Mouse (Mus musculus): Measurements from ENCODE around the gene Rbfox1. TPM values are rescaled to one million over a fixed set of nuclear protein-coding genes. Genes with fewer than 3 reads are reported as not detected.

The Rbfox1 gene
- total RNA-seq, 2 experiments from 2014 or later, result 186 to 195 TPM

GRCm38 (mm10) chr16:6091326-6092123, 206.4 kb downstream of the Rbfox1 start:
- no peak for DNase-seq
- intact Hi-C loops (cut with DNase I), result no loop called here

- intact Hi-C loops (cut with DNase I), result no loop called here
- DNase-seq, result no peak
These were observed 210.6 kb downstream of the Rbfox1 start for GRCm38 (mm10) chr16:6095604-6096372.

- DNase-seq, result no peak
- intact Hi-C loops (cut with DNase I), result no loop called here
These were observed 212.3 kb downstream of the Rbfox1 start for GRCm38 (mm10) chr16:6097244-6098040.

DNA sequence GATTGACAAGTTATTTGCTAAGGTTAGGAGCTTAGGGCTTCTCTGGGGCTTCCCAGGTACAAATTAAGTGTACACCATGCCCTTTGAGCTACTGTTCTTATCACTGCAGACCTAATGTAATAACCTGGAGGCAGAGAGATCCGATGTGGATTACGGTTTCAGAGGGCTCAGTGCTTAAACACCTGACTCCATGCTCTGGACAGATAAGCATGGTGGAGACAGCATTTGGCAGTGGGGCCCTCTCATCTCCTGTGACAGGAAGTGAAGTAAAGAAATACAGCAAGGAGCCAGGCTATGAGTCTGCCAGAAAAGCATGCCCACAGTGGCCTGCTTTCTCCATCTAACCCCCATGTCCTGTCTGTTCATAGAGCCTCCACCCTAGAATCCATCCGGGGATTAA, 213.0 kb downstream of the Rbfox1 start:
- intact Hi-C loops (cut with DNase I), result no loop called here
- DNase-seq, result no peak

- DNase-seq, result no peak
- intact Hi-C loops (cut with DNase I), result no loop called here
These were observed 214.4 kb downstream of the Rbfox1 start for GRCm38 (mm10) chr16:6099598-6099997.

- intact Hi-C loops (cut with DNase I), result no loop called here
These were observed 215.3 kb downstream of the Rbfox1 start for GRCm38 (mm10) chr16:6100421-6100877.

GRCm38 (mm10) chr16:6103713-6104112, 218.6 kb downstream of the Rbfox1 start:
- DNase-seq, result no peak
- intact Hi-C loops (cut with DNase I), result no loop called here

More at GRCm38 (mm10) chr16:6100421-6100877, 215.3 kb downstream of the Rbfox1 start:
- DNase-seq, result no peak

GRCm38 (mm10) chr16:6110121-6110520, 225.0 kb downstream of the Rbfox1 start:
- DNase-seq, result no peak
- intact Hi-C loops (cut with DNase I), result no loop called here

GRCm38 (mm10) chr16:6113836-6114475, 228.8 kb downstream of the Rbfox1 start:
- intact Hi-C loops (cut with DNase I), result no loop called here
- no peak for DNase-seq

DNA sequence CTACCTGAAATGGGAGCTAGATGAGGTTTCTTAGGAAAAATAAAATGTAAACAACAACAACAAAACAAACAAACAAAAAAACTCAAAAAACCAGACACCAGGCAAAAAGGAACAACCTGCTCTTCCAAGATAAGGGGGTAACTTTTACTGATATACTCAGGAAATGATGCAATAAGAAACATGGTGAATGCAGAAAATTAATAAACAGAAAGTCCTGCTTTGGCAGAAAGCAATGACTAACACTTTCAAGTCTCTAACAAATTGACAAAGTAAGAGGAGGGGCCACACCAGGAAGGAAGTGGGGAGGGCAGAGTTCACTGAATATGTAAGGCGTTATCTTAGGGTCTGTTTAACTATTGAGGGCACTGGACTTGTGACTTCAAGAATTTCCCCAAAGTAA, 234.3 kb downstream of the Rbfox1 start:
- DNase-seq, result no peak
- intact Hi-C loops (cut with DNase I), result no loop called here

DNA sequence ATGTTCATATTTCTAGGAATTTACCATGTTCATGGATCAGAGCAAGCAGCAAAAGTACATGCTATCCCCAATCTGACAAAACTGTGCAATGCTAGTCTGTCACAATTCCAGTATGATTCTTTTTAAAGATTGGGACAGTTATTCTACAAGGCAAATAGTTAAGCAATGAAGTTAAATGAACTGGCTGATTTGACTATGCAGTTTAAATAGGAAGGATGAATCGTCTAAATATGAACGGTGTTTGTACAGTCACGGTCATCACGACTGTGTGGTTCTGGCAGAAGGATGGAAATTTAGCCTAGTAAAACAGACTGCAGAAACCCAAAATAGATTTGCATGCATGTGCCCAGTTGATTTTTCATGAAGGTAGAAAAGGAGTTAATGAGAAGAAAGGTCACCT, 236.1 kb downstream of the Rbfox1 start:
- no peak for DNase-seq
- intact Hi-C loops (cut with DNase I), result no loop called here

DNA sequence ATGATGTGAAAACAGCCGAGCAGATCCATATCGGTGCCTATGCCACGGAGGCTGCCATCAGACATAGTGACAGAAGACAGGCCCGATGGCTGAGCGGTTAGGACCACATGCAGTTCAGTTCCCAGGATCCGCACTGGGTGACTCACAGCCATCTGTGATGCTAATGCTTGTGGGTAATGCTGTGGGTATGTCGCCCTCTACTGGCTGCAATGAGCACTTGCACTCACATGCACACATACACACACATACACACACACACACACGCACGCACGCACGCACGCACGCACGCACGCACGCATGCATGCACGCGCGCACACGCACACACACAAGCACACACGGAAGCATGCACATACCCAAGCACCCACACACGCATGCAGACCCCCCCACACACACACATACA, 237.7 kb downstream of the Rbfox1 start:
- no peak for DNase-seq
- intact Hi-C loops (cut with DNase I), result no loop called here

DNA sequence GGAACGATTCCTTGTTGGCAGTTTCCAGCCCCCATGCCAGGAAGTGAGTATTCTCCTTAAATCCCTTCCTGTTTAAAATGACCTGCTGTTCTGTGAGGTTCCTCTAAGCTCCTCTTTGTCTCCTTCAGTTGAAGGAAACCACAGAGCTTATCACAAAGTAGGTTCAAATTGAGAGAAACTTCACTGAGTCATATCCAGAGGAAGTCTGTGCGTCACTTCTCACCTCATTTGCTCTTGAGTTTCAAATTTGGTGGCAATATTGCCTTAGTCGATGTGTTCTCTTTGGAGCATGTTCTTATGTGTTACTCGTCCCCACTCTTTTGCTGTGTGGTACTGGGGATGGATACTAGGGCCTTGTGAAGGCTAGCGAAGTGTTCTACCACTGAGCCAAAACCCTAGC, 243.2 kb downstream of the Rbfox1 start:
- intact Hi-C loops (cut with DNase I), result no loop called here
- DNase-seq, result no peak

GRCm38 (mm10) chr16:6135016-6135415, 249.9 kb downstream of the Rbfox1 start:
- intact Hi-C loops (cut with DNase I), result no loop called here
- DNase-seq, result no peak

DNA sequence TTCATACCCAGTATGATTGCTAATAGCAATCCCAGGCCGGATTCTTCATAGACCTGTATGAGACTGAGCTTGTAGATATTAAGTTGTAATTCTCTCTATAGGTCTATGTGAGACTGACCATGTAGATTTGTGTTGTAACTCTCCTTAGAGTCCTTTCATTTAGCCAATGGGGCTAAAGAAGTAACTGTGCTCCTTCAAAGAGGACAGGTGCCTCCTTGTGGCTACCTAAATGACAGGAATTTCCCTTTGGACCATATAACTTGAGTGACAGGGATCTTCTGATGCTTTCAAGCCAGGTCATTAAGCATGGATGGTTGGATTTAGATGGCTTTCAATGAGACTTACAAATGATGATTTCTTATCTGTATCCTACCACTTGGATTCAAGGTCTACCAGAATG, 254.3 kb downstream of the Rbfox1 start:
- no peak for DNase-seq
- intact Hi-C loops (cut with DNase I), result no loop called here

DNA sequence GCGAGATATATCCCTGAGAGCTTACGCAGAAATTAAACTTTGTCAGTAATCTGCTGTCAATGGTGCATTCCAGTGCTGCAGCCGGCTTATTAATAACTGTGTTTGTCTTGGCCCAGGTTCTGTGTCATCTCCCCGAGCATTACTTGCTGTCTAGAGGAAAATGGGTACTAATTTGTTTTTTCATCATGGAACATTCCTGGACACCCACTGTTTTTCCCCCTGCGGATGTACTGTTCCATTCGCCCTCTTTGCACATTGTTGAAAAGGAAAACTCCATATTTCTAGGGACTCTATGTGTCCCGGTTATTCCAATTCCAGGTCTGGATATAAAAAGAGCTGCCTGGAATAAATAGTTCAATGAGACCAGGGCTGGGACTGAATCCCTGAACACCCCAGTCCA, 262.8 kb downstream of the Rbfox1 start:
- no peak for DNase-seq
- intact Hi-C loops (cut with DNase I), result no loop called here

DNA sequence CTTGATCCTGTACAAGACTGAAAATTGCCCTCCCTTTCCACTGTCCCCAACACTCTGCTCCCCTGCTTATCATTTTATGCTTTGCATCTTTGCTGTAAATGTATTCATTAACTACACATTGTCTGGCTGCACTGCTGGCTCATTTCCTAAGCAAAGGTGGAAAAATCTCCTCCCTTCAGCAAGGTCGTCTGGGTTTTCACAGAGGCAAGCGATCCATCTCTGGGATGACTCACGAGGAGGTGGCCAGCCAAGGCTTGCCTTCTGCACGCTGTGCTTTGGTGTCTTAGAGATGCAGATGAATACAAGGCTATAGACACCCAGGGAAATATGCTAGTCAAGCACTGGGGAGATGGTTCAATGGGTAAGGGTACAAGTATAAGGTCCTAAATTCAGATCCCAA, 264.2 kb downstream of the Rbfox1 start:
- intact Hi-C loops (cut with DNase I), result no loop called here

DNA sequence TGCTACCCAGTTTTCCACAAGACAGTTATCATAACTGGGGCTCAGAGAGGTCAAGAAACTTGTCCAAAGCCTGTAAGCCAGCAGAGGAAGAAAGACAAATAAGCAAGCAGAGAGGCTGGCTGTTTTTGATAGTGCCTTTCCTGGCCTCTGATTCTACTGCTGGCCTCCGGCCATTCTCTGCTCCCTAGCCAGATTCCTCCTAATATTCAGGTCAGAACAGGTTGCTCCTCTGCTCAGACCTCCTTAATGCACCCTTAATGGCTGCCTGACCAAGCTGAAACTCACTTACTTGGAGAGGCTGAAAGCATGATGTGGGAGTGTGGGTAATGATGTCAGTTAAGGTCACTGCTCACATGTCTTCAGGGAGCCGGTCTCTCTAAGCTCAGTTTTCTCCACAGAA, 270.4 kb downstream of the Rbfox1 start:
- no peak for DNase-seq
- intact Hi-C loops (cut with DNase I), result no loop called here

More for the DNA sequence above, 264.2 kb downstream of the Rbfox1 start:
- no peak for DNase-seq

- intact Hi-C loops (cut with DNase I), result no loop called here
- DNase-seq, result no peak
These were observed 279.3 kb downstream of the Rbfox1 start for GRCm38 (mm10) chr16:6164476-6164875.

DNA sequence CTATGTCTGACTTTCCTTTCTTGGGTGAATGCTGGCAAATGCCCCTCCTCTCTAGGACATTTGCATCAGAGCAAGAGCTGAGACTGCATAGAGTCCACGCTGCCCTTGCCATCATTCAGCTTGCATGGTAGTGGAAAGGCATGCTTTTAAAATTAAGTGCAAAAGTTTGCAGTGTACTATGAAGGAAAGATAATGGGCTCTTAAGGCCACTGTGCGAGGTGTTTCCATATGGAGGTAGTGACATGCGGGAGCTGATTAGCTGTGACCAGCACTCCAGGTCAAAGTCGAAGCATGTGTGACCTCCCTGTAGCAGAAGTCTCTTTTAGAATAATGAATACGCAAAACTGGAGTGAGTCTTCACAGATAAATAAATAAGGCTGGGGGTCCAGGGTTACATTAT, 284.2 kb downstream of the Rbfox1 start:
- DNase-seq, result no peak
- intact Hi-C loops (cut with DNase I), result no loop called here

- DNase-seq, result no peak
- intact Hi-C loops (cut with DNase I), result no loop called here
These were observed 295.7 kb downstream of the Rbfox1 start for GRCm38 (mm10) chr16:6180819-6181218.

Data from gastrocnemius, postnatal 36 days (tissue).